Mouse (Mus musculus) heart, postnatal 10 days (tissue): ENCODE data around the gene Jup. TPM values are rescaled to one million over a fixed set of nuclear protein-coding genes. Genes with fewer than 3 reads are reported as not detected.
A peak's percentile ranks its signal among the peaks of the same experiment; 100 is the strongest.

Experiments used
- DNase-seq, 2 experiments: peaks; one replicate each; pipeline ENCODE4 v3.0.0; 2021
- intact Hi-C: fragments of 180-260 bp; cut with DNase I; formaldehyde crosslinking; loops from one replicate; pipeline ENCODE4 v1.15.1; 2025
- total RNA-seq, 2 experiments: library from RNA; stranded (reverse); gene quantifications; 2 replicates each; pipeline ENCODE4 v1.2.3; 2021

Jup gene
- total RNA-seq, 2 experiments from 2014 or later: 252 to 286 TPM

DNA sequence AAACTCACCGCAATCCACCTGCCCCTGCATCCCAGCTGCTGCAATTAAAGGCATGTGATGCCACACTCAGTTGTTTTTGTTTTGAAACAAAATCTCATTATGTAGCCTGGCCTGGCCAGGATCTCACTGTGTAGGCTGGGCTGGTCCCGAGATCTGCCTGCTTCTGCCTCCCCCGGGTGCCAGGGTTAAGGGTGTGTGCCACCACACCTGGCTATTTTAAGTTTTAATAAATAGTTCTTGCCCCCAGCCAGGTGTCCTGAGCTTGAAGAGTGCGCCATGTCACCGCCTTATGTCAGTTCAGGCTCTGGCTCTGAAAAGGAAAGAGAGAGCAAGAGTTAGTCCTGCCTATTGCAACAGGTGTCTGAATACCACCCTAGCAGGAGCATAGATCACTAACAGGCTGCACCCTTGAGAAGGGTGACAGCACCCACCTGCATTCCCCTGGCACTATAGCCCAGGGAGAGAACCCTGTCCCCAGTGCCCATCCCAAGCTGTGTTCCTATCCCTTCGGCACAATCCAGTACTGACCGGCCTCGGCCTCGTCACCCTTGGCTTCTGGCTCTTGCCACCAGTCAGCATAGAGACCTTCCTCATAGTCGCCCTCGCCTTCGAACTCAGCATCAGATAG, 11.4 kb upstream of the Jup start:
- DNase-seq: no peak
- intact Hi-C loops: loop anchor here (1.0 to 2.0 kb wide), 2 partner anchors 47 to 78 kb away; no protein-coding TSS in a partner anchor

DNA sequence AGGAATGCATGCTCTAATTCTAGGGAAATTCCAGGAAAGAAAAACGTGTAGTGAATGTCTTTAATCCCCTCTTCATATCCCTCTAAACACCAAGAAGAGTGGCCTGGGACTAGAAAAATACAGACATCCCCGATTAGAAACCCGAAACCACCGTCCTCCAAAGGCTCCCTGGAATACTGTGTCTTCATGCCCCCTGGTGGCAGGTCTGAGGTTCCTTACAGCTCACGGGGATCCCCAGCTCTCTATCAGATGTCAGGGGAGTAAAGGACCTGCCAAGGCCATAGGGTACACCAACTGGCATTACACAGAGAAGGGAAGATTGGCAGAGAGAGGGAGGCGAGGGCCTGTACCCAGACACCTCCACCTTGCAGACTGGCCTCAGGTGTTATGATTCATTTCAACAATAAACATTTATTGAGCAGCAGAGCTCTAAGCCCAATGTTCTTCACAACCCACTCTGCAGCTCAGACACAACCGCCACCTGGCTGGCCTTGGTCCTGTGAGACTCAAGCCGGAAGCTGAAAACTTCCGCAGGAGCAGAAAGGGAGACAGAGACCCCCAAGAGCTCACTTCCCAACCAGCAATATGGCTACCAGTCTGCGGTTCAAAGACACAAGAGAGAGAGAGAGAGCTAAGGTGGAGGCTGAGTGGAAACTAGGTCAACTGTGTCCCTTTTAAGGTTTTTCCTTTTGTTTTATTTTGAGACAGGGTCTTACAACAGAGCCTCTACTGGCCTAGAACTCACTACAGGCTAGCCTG, 10.7 kb upstream of the Jup start:
- intact Hi-C loops: loop anchor here (1.0 to 2.0 kb wide), 2 partner anchors 46 to 77 kb away; no protein-coding TSS in a partner anchor

DNA sequence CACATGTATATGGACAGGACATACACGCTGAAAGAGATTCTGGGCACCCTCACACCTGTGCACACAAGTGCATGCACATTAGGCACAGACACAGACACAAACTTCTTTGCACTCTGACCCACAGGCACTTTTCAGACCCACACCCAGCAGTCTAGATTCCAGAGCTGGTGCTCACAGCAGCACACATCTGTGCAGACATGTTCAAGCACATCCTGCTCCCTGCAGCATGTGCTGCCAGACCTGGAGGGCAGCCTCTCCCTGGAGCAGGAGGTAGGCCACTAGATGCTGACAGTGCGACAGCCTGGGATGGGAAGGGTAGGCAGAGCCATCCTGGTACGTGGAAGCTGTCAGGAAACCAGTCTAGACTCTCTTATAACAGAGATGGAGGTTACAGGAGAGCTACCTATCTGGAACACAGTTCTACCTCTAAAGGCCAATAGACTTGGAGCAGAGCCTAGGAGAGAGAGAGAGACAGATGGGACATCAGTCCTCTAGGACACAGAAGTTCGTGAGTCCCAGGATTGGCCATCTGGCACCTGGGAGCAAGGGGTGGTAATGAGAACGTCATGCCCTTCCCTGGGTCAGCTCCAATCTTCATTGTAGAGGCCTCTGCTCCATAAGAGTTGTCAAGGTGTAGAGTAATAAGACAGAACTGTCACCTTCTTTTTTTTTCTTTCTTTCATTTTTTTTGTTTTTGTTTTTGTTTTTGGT, 9.6 kb upstream of the Jup start:
- DNase-seq: no peak
- intact Hi-C loops: no loop called here

More for the DNA sequence above, 10.7 kb upstream of the Jup start:
- peak; percentile 86 to 90 for DNase-seq

DNA sequence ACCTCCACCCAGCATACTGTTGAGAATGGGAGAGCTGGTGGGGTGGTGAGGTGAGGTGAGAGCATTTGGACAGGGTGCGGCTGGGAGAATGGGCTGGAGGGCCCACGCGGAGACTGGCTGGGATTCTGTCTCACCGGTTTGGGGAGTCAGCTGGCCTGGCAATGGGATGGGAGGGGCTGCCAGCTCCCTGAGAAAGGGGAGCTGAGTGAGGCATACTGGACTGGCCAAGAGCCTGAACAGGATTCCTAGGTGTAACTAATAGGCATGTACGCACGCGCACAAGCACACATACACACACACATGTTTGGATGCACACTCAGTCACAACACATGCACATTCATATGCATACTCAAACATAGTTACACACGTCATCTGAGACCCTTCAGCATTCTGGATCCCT, 8.7 kb upstream of the Jup start:
- no peak for DNase-seq
- intact Hi-C loops: no loop called here

DNA sequence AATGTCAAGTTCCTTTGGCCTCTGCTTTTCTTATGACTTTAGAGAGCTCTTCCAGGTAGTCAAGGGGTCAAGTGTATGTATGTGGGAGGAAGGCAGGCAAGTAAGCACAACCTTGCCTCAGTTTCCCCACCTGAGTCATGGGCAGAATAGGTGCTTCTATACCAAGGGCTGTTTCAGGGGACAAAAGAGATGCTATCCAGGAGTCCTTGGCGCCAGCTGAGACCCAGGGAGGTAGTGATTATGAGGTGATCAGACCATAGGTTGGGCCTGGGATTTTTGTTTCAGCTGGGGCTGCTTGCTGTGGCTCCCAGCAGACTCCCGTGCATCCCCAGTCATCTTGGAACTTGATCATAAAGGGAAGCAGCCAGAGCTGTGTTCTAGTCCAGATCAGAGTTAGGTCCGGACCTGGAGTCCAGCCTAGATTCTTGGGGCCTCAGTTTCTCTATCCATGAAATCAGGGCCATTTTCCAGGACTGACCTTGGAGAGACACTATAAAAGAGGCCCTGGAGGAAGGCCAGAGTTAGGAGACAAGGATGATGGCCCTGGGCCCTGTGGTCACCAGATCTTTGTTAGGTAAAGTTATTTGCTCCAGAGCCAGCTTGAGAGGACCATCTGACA, 7.0 kb upstream of the Jup start:
- intact Hi-C loops: no loop called here
- no peak for DNase-seq

DNA sequence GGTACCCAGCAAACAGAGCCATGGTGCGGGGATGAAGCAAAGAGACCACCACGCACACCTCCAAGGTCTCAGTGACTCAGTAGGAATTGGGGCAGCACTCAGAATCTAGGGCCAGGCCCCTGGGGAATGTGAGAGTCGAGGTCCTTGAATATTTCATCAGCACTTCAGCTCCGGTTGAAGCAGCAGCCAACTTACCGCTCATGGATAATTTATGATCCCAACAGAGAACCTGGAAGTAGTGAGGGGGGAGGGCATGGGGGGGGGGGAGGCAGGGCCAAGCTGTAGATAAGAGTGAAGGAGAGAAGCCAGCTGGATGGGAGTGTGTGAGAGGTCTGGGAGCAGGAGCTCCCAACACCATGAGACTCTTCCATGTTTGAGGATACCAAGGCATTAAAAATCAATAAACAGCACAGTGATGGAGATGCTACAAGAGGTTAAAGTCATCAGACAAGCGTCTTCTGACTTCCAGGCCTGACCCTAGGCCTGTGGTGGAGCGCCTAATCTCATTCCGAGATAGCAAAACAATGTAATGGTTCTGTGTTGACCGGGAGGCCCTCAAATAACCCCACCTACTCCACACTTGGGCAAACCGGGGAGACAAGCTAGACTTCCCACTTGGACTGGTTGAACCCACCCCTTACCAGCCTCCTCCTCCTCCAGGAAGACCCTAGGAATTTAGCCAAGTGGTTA, 6.0 kb upstream of the Jup start:
- peak in 1 of 2 experiments; percentile 40 for DNase-seq
- intact Hi-C loops: no loop called here

DNA sequence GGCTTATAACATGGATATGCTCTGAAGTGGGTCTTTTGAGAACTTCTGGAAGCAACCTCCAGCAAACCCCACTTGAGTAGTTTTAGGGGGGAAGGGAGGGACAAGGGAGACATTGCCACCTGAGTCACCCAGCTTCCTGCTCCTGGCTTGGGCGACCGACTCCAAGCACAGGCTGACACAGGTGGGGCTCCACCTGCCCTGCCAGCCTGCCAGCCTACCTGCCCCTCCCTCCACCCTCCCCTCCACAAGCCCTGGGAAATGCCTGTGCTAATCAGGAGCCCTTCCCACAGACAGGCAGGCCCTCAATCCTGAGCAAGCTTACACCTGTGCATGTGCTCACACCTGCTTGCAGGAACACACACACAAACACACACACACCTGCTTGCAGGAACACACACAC, 5.1 kb upstream of the Jup start:
- intact Hi-C loops: no loop called here
- DNase-seq: no peak

DNA sequence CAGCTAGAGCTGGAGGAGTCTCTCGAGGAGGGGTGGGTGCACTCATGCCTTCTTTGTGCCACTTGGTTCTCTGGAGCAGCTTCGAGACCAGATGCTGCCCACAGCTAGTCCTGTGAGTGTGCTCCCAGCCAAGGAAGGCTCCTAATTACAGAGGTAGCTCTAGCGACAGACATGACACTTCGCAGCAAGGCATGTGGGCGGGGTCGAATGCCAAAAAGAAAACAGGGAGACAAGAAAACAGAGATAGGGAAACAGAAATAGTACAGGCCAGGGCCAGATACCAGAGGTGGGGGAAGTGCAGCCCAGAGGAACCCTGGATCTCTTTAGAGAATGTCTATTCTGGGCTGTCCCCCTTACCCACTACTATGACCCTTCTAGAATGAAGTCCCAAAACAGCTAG, 4.7 kb upstream of the Jup start:
- peak; percentile 80 to 87 for DNase-seq
- intact Hi-C loops: no loop called here

DNA sequence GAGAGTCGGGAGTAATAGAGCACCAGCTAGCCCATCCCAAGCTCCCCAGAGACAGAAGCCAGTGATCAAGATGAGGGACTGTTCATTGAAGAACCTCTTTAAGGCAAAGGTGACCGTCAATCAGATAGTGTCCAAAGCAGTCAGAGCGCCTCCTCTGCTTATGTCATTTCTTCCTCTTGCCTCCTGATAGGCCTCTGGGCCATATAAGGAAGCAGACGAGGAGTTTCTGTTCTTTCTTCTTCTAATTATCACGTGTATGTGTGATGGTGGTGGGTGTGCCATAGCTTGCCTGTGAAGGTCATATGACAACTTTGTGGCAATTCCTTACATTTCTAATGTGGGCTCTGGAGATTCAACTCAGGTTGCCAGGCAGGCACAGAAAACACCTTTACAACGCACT, 3.3 kb upstream of the Jup start:
- intact Hi-C loops: no loop called here
- DNase-seq: no peak

DNA sequence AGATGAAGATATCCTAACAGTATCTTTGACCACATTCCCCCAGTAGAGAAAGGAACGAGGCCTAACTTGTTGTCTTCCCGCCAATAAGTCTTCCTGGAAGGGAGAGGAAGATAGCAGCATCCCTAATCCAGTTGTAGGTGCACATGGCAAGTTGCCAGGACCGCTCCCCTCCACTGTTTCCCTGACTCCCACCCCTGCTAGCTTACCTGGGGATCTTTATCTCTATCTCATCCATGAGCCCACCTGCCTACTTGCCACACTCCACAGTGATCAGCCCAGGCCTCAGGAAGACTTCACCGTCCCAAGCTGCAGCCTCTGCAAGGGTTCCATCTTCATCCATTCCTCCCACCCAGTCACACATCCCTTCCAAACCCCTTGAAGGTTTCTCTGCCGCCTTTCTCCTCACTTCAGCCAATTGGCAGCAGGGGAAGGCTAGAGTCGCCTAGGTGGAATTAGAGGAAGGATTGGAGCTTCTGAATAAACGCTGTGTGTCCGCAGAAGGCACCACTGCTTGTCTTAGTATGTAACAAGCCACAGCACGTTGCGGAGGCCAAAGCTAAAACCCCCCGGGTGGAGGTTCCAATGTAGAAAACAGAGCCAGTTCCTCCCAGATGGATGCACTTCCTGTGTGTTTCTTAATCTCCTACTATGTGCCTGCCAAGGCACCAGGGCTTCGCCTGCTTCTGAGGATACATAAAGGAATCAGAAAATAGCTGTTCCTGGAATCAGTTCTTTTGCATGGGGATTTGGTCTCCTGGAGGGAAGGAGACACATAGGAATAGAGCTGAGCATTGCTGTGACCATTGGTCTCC, 2.4 kb upstream of the Jup start:
- peak; percentile 43 to 47 for DNase-seq
- intact Hi-C loops: no loop called here

DNA sequence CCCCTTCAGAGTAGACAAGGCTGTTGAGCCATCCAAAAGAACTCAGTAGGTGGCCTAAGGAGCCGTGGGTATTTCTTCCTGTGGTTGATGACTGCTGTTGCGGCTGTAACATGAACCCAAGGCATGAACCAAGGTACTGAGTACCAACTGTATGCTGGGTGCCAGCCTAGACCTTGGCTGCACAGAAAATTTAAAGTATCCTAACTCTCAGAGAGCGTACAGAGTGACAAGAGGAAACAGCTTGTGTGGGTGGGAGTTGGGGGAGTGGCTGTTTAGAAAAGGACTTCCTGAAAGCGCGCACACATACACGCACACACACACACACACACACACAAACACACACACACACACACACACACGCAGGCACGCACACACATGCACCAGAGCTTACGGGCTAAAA, 1.8 kb upstream of the Jup start:
- intact Hi-C loops: no loop called here
- peak in 1 of 2 experiments; percentile 49 for DNase-seq

DNA sequence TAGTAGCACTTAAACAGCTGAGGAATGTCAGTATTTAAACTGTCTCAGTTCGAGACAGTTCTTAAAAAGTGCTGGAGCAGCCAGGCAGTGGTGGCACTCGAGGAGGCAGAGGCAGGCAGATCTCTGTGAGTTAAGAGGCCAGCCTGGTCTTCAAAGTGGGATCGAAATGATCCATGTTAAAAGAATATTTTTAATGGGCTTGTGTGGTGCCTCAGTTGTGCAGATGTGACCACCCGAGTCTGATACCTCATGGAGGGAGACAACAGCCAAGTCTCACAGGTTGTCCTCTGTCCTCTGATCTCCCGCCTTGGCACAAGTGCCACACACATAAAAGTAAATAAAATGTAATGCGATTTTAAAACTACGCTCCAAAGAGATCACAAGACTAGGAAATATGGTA, 954 bp upstream of the Jup start:
- intact Hi-C loops: no loop called here

DNA sequence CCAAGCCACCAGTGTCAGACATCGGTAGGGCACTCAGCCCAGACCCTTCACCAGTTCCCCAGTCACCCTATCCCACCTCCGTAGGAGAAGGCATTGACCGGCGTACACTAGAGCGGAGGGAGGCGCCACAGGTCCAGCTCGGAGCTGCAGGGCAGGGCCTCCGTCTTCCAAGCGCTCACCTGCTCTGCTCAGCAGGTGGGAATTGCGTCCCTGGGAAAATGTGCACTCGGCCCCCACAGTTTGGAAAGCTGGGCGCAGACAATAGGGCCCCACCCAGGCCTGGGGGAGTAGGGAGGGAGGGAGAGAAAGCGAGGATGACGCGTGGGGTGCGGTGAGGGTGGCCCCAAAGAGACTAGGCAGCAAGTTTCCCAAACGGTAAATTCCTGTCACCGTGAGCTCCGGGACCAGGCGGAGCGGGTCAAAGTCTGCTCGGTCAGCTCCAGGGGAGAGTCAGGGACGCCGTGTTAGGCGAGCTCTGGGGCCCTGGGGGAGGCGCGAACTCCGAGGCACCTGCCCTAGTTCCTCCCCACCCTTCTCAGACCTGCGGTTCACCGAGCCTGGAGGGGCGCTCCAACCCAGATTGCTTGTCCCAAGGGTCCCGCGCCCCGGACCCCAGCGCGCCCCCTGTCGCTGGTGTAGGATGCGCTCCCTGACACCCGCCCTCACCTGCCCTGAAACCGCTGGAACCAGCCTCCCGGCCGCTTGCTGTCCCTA, 520 bp downstream of the Jup start:
- intact Hi-C loops: loop anchor here (2.0 kb wide), 1 partner anchor 18 kb away; the partner anchor contains the start of genes Fkbp10 and P3h4
- DNase-seq: peak; percentile 68 to 75

More for the DNA sequence above, 954 bp upstream of the Jup start:
- DNase-seq: no peak

DNA sequence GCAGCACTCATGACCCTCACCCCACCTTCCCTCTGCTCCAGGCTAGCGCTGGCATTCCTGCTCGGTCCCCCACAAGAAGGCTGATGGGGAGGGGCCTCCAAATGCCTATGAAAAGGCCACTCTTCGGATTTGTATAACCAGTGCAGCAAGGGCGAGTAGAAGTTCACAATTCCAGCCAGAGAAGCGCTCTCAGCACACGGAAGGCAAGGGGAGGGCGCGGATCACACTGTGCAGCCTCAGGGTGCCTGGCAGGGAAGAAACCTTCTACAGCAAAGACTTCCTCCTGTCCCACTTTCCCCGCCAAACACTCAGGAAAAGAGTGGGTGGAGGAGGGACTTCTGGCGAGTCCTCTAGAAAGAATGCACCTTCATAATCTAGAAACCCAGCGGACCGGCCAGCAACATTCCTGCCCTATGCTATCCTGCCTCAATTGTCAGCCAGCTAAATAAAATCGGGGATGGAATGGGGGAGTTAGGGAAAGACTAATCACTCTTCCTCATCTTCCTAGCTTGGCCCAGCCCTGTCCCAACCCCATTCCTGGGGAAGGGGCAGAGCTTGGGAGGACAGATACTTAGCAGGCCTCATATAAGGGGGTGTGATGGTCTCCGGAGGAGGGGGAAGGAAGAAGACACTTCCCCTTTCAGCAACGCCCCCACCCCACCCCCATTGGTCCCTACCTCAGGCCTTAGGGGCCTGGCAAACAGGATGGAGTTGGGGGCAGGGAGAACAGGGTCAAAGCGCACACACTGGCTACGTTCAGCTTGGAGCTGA, 1.5 kb downstream of the Jup start:
- intact Hi-C loops: loop anchor here (2.0 kb wide), 1 partner anchor 19 kb away; the partner anchor contains the start of genes Fkbp10 and P3h4
- peak; percentile 64 to 65 for DNase-seq

DNA sequence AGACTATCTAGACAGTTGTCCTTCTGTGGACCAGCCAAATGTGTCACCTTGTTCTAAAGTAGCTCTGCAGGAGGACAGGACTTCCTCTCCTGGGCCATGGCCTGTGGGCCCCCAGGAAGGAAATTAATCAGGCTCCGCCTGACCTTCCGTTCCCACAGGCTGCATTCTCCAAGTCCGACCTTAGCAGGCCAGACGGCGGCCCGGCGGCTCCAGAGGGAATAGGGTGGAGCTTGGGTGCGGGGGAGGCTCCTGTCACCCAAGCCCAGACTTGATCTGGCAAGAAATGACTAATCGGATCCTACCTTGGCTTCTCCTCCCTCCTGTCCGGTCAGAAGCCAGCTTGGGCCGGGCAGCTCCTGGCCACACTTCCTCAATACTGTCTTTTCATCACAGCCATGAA, 2.4 kb downstream of the Jup start:
- DNase-seq: peak; percentile 85 to 87
- intact Hi-C loops: no loop called here

DNA sequence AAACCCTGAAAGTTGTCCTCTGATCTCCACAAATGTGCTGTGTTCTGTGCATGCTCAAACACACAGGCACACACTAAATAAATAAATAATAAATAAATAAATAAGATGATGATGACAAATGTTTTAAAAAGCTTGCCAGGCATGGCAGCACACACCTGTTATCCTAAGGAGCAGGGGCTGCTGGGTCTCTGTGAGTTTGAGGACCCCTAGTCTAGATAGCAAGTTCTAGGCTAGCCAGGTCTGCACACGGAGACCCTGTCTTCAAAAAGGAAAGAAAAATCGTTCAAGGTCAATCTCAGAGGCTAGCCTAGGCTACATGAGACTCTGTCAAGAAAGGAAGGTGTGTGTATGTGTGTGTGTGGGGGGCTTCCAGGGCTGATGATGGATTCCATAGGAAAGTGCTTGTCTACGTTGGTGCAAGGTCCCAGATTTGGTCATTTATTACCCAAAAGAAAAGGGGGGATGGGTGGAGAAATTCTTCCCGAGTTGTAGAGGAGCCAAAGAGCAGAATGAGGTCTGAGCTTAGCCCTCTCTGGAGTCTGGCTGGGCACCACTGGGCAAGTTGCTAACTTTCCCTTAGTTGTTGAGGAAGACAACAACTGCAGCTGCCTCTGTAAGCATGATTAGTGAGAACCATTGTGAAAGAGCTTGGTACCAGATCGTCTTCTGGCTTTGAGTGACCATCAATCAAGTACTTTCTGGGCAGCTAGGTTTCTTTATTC, 3.0 kb downstream of the Jup start:
- no peak for DNase-seq
- intact Hi-C loops: no loop called here

DNA sequence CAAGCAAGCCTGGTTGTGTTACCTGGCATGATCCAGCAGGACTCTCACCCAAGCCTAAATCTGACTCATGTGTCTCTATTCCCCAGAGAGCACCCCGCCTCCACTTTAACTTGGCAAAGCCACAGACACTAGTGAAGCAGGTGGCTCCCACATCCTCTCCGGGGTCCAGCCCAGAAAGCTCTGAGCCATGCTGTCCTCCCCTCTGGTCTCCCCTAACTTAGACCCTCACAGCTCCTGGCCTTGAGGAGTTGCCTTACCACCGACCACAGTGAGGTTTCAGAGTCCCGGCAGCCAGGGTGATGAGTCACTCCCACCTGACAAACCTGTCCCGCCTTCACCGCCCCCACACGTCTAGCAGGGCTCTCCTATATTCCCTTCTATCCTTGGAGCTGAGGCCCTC, 3.8 kb downstream of the Jup start:
- peak; percentile 45 to 54 for DNase-seq
- intact Hi-C loops: no loop called here

DNA sequence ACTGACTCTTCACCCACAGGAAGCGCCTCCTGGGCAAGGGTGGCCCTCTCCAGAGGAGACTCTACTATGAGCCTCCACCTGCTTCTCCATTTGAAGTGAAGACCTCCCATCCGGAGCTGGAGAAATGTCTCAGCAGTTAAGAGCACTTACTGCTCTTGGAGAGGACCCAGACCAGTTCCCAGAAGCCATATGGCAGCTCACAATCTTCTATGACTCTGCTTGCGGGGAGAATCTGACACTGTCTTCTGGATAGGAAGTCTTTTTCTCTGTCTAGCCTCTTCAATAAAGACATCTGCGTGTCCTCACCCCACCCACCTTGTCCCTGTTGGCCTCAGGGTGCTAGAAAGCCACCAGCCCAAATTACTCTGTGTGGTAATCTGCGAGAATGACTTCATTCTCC, 4.6 kb downstream of the Jup start:
- peak; percentile 42 to 50 for DNase-seq
- intact Hi-C loops: no loop called here
